Mouse (Mus musculus): ENCODE measurements around the gene Myo16.

DNA sequence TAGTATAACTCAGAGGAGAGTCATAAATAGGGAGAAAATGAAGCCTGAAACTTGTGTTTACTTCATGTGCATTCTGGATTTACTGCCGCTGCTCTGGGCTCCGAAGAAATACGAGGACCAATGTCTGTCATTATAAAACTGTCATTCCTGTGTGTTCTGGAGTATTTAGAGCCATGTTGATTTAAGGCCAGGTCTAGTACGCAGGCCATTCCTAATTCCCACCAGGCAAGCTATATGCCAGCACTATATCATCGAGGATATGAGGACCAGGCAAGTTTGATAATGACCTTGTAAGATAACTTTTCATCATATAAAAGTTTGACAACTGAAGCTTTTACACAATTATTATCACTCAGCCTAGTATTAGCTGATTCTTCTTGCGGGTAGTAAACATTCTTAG is 153.6 kb downstream of the Myo16 start:
- TF ChIP-seq CTCF (conservative IDR thresholded peaks at IDR 0.05; ENCODE audit: insufficient read depth, insufficient read length, low read depth, low read length) = no peak
- no peak for TF ChIP-seq POLR2A (IDR thresholded peaks at IDR 0.05; ENCODE audit: low read depth, low read length)

Data from kidney, adult 2 months (tissue).